ENCODE assay signal across 21 mouse cellular contexts in the genomic region with DNA sequence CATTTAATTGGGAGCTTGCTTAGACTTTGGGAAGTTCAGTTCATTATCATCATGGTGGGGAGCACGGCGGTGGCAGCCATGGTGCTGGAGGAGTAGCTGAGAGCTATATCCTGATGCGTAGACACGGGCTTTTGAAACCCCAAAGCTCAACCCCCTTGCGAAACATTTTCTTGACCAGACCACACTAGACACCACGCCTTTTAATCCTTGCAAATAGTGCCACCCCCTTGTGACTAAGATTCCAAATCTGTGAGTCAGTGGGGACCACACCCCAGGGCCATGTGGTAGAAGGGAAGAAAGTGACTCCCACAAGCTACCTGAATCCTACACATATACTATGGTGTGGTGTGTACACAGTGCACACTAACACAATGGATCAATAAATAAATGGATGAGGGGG. TPM values are rescaled to one million over a fixed set of nuclear protein-coding genes. Genes with fewer than 3 reads are reported as not detected.
DNase-seq lines count a peak whose midpoint lies in the region; ATAC-seq lines count a peak whose summit lies in the region.
"Had no signal": no experiment of that assay in that cellular context is flagged by ENCODE, and none has a peak within 500 bp of the region (broad histone marks: within the 10 kb centered on the region; RNA-seq: fewer than 3 reads in every experiment).

No protein-coding gene starts in this region.

- peak; percentile 50 for DNase-seq in heart, adult 11 months
- peak; percentile 36 for DNase-seq in NIH3T3 (ENCODE audit: low read depth)
- DNase-seq in adrenal gland, postnatal 4 days (ENCODE audit: low spot score in 2 of 2): no peak
- no peak for DNase-seq in adrenal gland, postnatal 14 days
- no peak for DNase-seq in right cerebral cortex, postnatal 36 days (ENCODE audit: low spot score in 2 of 2)
- DNase-seq in gastrocnemius, adult 8-10 months (ENCODE audit: low spot score in 2 of 2): no peak
- DNase-seq: adrenal gland, postnatal 25 days; cerebellum, adult 2 months; cerebellum, postnatal 10 days; gastrocnemius, postnatal 14 days; heart, postnatal 10 days; kidney, adult 11 months had no signal

- no peak overlapping the region for H3K4me3 ChIP-seq in heart, embryonic 12.5 days
- H3K4me3 ChIP-seq: embryonic facial prominence, embryonic 15.5 days; erythroblast, embryonic 14.5 days; forebrain, embryonic 10.5 days; hindbrain, embryonic 13.5 days had no signal

- peaks cover 51% of the 10 kb centered on the region for H3K36me3 ChIP-seq in heart, embryonic 12.5 days

- no peak overlapping the region for H3K9ac ChIP-seq in heart, embryonic 12.5 days
- H3K9ac ChIP-seq: embryonic facial prominence, embryonic 15.5 days; hindbrain, embryonic 13.5 days had no signal

- ATAC-seq in heart, embryonic 12.5 days (ENCODE audit: insufficient number of reproducible peaks, low FRiP score): no peak
- ATAC-seq in megakaryocyte, adult 5-6 weeks (ENCODE audit: poor library complexity, severe bottlenecking): peak; percentile 44
- ATAC-seq: CD4-positive, CD25-positive, alpha-beta regulatory T cell, adult 4 months; forebrain, embryonic 14.5 days; hindbrain, postnatal 0 days had no signal

- no peaks in the 10 kb centered on the region for H3K27me3 ChIP-seq in heart, embryonic 12.5 days (replicated peaks)
- H3K27me3 ChIP-seq: embryonic facial prominence, embryonic 15.5 days; hindbrain, embryonic 13.5 days had no signal

- H3K27ac ChIP-seq in heart, embryonic 12.5 days (ENCODE audit: poor library complexity, severe bottlenecking): no peak overlapping the region
- H3K27ac ChIP-seq: embryonic facial prominence, embryonic 15.5 days; forebrain, embryonic 10.5 days; hindbrain, embryonic 13.5 days; hindbrain, postnatal 0 days had no signal

- 98% methylated on average over 6 of the region's 6 CpGs for WGBS in heart, embryonic 12.5 days

- no peaks in the 10 kb centered on the region for H3K9me3 ChIP-seq in heart, embryonic 12.5 days (replicated peaks)
- H3K9me3 ChIP-seq: embryonic facial prominence, embryonic 15.5 days; forebrain, embryonic 10.5 days; hindbrain, embryonic 13.5 days had no signal

- H3K4me1 ChIP-seq in heart, embryonic 12.5 days (replicated peaks): peaks cover 15% of the 10 kb centered on the region

- H3K4me2 ChIP-seq in heart, embryonic 12.5 days: no peak overlapping the region
- H3K4me2 ChIP-seq: embryonic facial prominence, embryonic 15.5 days; hindbrain, embryonic 13.5 days had no signal

RNA-seq across cellular contexts. Expression of a gene that starts 4.8 kb away (rescaled TPM):
- polyA plus RNA-seq in heart, embryonic 12.5 days (2016; fragmentation: Nextera tagmentation; extraction: Ambion mirVana): 275 and 278 TPM in 2 replicates
- 298 and 331 TPM in 2 replicates for total RNA-seq in megakaryocyte, adult 5-6 weeks (2015)
- total RNA-seq in megakaryocyte, adult 5-6 weeks (2017): 258 and 294 TPM in 2 replicates
- total RNA-seq in adrenal gland, postnatal 4 days (2021): 100 to 1,000 TPM; 189 to 197 TPM
- 225 and 229 TPM in 2 replicates for total RNA-seq in adrenal gland, postnatal 14 days (2021)
- total RNA-seq in gastrocnemius, adult 8-10 months (2022): 10 to 100 TPM; 62.7 to 67.5 (median 65.3) TPM

Comparison
In these comparisons a context has a peak if more than half of its experiments do, and no peak if none do; other contexts are left out.
1. DNase-seq: peak in heart, adult 11 months (single experiment) and NIH3T3 (single experiment); none in adrenal gland, postnatal 4 days (0 of 2), adrenal gland, postnatal 14 days (single experiment), right cerebral cortex, postnatal 36 days (0 of 2) and gastrocnemius, adult 8-10 months (0 of 2).